Mouse (Mus musculus) small intestine, adult 2 months (tissue): Measurements from ENCODE around the gene Mfap5.

ENCODE experiments used
- CTCF ChIP-seq: fragments of 200-500 bp; IDR thresholded peaks from 2 replicates; pipeline ENCODE4 v1.5.1; 2012; ENCODE audit warnings: low read depth, mild to moderate bottlenecking, control low read depth, inconsistent platforms, low read length, moderate library complexity, mixed read lengths; ENCODE audit not compliant: insufficient replicate concordance, insufficient read length; ENCODE audit errors: extremely low read depth
- POLR2A ChIP-seq: fragments of 200-500 bp; IDR thresholded peaks from 2 replicates; pipeline ENCODE4 v1.6.1; 2012; ENCODE audit warnings: low read depth, mild to moderate bottlenecking, control low read depth, inconsistent platforms, low read length, moderate library complexity

- TF ChIP-seq CTCF (no peak), POLR2A (no peak)
These were observed 48.0 kb downstream of the Mfap5 start, which contains the start of gene Aicda for GRCm38 (mm10) chr6:122553606-122554005.
